Mouse (Mus musculus) neural tube, embryonic 13.5 days (tissue): ENCODE results near the gene Cd151. TPM values are rescaled to one million over a fixed set of nuclear protein-coding genes. Genes with fewer than 3 reads are reported as not detected.

ENCODE experiments used
- polyA plus RNA-seq: library from polyadenylated mRNA; unstranded; fragments of >200 nt; fragmentation: Nextera tagmentation; extraction: Ambion mirVana; gene quantifications from 2 replicates; pipeline ENCODE4 v1.2.1, GENCODE M21; 2015

Cd151 gene
- polyA plus RNA-seq, 1 experiment from 2014 or later, result 22.7 TPM

Other genes starting within 250 kb of the Cd151 start
- gene Phrf1, start 238.6 kb upstream of the Cd151 start, polyA plus RNA-seq, result 71.4 and 74.1 TPM in 2 replicates
- gene Irf7, start 200.9 kb upstream of the Cd151 start, polyA plus RNA-seq, result 1.0 and 1.4 TPM in 2 replicates
- gene Cdhr5, start 190.6 kb upstream of the Cd151 start, polyA plus RNA-seq, result not detected in 2 replicates
- gene Sct, start 188.3 kb upstream of the Cd151 start, polyA plus RNA-seq, result 3.3 and 5.8 TPM in 2 replicates
- gene Drd4, start 175.4 kb upstream of the Cd151 start, polyA plus RNA-seq, result 0.54 and 1.3 TPM in 2 replicates
- 150 and 156 TPM in 2 replicates for gene Deaf1, start 139.7 kb upstream of the Cd151 start, polyA plus RNA-seq
- 58.7 and 60.8 TPM in 2 replicates for gene Tmem80, start 139.7 kb upstream of the Cd151 start, polyA plus RNA-seq
- 0.43 and 0.76 TPM in 2 replicates for gene Eps8l2, start 128.5 kb upstream of the Cd151 start, polyA plus RNA-seq
- gene Taldo1, start 75.2 kb upstream of the Cd151 start, polyA plus RNA-seq, result 328 and 340 TPM in 2 replicates
- 47.0 and 51.4 TPM in 2 replicates for gene Gatd1, start 53.3 kb upstream of the Cd151 start, polyA plus RNA-seq
- gene Cend1, start 37.9 kb upstream of the Cd151 start, polyA plus RNA-seq, result 94.3 and 111 TPM in 2 replicates
- gene Slc25a22, start 29.5 kb upstream of the Cd151 start, polyA plus RNA-seq, result 59.6 and 66.7 TPM in 2 replicates
- gene Pidd1, start 23.4 kb upstream of the Cd151 start, polyA plus RNA-seq, result 3.8 and 3.9 TPM in 2 replicates
- gene Rplp2, start 20.0 kb upstream of the Cd151 start, polyA plus RNA-seq, result 769 and 771 TPM in 2 replicates
- 17.1 and 17.6 TPM in 2 replicates for gene Pnpla2, start 12.2 kb upstream of the Cd151 start, polyA plus RNA-seq
- gene Cracr2b, start 6.3 kb upstream of the Cd151 start, polyA plus RNA-seq, result 5.3 and 9.8 TPM in 2 replicates
- gene Polr2l, start 7.7 kb downstream of the Cd151 start, polyA plus RNA-seq, result 79.3 and 85.0 TPM in 2 replicates
- gene Tspan4, start 7.8 kb downstream of the Cd151 start, polyA plus RNA-seq, result 54.3 and 57.1 TPM in 2 replicates
- gene Chid1, start 72.5 kb downstream of the Cd151 start, polyA plus RNA-seq, result 36.9 and 38.6 TPM in 2 replicates
- 109 and 117 TPM in 2 replicates for gene Ap2a2, start 94.8 kb downstream of the Cd151 start, polyA plus RNA-seq
- gene Muc6, start 187.9 kb downstream of the Cd151 start, polyA plus RNA-seq, result 0.17 and 0.20 TPM in 2 replicates
- 0.37 and 0.81 TPM in 2 replicates for gene Muc2, start 222.9 kb downstream of the Cd151 start, polyA plus RNA-seq